Mouse (Mus musculus): Measurements from ENCODE around the gene Apol6. TPM values are rescaled to one million over a fixed set of nuclear protein-coding genes. Genes with fewer than 3 reads are reported as not detected.

The Apol6 gene
- total RNA-seq, 2 experiments from 2014 or later = 0.23 TPM; not detected in 1

DNA sequence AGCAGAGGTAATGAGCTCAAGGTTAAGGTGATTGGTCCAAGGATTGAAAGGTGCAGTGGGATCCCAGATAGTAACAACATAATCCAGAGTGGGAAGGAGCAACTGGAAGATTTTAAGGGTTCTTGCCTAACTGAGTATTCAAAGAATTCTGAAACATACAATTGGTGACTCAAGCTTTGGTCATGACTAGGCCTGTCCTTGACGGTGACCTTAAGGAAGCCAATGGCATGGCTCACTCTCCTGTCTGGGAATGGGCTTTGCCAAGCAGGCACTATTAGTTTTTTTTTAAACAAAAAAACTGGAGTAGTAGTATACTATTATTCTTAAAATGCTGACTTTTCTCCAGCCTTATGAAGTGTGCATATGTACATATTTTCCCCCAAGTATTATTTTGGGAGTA is 50.7 kb downstream of the Apol6 start:
- intact Hi-C loops (cut with DNase I) = no loop called here

GRCm38 (mm10) chr15:77097358-77097757 is 52.8 kb downstream of the Apol6 start:
- intact Hi-C loops (cut with DNase I) = no loop called here
- DNase-seq (ENCODE audit: low spot score in 2 of 2) = no peak

More for the DNA sequence above, 50.7 kb downstream of the Apol6 start:
- DNase-seq (ENCODE audit: low spot score in 2 of 2) = no peak

GRCm38 (mm10) chr15:77099756-77100155 is 55.2 kb downstream of the Apol6 start:
- DNase-seq (ENCODE audit: low spot score in 2 of 2) = peak in 1 of 2 experiments; percentile 66
- intact Hi-C loops (cut with DNase I) = no loop called here

DNA sequence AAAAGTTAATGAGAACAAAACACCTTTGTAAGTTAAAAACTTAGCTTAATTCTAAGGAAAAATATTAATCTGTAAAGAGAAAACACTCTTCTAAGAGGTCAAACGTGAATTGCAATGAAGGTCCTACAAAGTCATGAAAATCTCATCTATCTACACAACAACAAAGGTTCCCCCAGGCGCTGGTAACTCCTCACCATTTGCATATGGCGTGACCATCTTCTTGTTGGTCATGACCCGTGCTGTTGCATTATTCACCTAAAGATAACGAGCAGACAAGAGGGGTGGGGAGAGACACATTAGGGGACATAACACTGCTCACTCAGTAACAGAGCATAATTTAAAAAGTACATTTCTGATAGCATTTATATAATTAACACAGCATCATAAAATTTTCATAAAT is 58.2 kb downstream of the Apol6 start:
- DNase-seq (ENCODE audit: low spot score in 2 of 2) = no peak
- intact Hi-C loops (cut with DNase I) = no loop called here

GRCm38 (mm10) chr15:77104349-77105158 is 60.0 kb downstream of the Apol6 start:
- intact Hi-C loops (cut with DNase I) = no loop called here
- DNase-seq (ENCODE audit: low spot score in 2 of 2) = no peak

- intact Hi-C loops (cut with DNase I) = no loop called here
- no peak for DNase-seq (ENCODE audit: low spot score in 2 of 2)
Observed at GRCm38 (mm10) chr15:77105273-77105672, 60.7 kb downstream of the Apol6 start.

Other genes starting within 250 kb of the Apol6 start
- 10 to 100 TPM; 49.6 to 50.0 TPM for gene Zfp251, start 173.3 kb upstream of the Apol6 start, total RNA-seq (2021)
- gene Zfp7, start 165.5 kb upstream of the Apol6 start, total RNA-seq (2021) = 1 to 10 TPM; 7.9 TPM
- not detected for gene Gm49527, start 165.4 kb upstream of the Apol6 start, total RNA-seq (2021)
- 1 to 10 TPM; 4.6 to 5.1 TPM for gene Zfp647, start 119.3 kb upstream of the Apol6 start, total RNA-seq (2021)
- gene 1110038F14Rik, start 96.2 kb upstream of the Apol6 start, total RNA-seq (2021) = 10 to 100 TPM; 22.4 to 27.7 TPM
- under 1 TPM in 1 of 2 experiments, not detected in 1; 0.46 TPM for gene Mb, start 5.9 kb downstream of the Apol6 start, total RNA-seq (2021)

All from left cerebral cortex, postnatal 25 days (tissue).